Mouse (Mus musculus): Measurements from ENCODE around the gene Gm32802.
"Not testable (repeated sequence)": the region's sequence is repeated elsewhere in the genome, so short reads cannot be mapped to it uniquely, and the experiment has no call there.

The Gm32802 gene

DNA sequence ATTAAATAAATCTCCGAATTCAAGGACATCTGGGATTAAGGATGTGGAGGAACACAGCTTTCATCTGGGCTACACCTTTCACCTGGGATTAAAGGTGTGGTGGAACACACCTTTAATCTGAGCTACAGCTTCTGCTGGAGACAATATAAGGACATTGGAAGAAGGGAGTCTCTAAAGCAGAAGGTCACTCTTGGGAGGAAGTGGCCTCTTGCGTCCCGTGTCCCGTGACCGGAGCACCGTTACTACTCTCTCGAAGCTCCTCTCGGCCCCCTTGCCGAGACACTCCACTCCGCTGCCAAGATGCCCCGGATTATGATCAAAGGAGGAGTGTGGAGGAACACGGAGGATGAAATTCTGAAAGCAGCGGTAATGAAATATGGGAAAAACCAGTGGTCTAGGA, at the start of gene Gm32802:
Gene Gm32802, plus strand, starts transcription at position 301 of the 400 bp plus-strand sequence.
- not testable (repeated sequence) for DNase-seq (ENCODE audit: low spot score)

DNA sequence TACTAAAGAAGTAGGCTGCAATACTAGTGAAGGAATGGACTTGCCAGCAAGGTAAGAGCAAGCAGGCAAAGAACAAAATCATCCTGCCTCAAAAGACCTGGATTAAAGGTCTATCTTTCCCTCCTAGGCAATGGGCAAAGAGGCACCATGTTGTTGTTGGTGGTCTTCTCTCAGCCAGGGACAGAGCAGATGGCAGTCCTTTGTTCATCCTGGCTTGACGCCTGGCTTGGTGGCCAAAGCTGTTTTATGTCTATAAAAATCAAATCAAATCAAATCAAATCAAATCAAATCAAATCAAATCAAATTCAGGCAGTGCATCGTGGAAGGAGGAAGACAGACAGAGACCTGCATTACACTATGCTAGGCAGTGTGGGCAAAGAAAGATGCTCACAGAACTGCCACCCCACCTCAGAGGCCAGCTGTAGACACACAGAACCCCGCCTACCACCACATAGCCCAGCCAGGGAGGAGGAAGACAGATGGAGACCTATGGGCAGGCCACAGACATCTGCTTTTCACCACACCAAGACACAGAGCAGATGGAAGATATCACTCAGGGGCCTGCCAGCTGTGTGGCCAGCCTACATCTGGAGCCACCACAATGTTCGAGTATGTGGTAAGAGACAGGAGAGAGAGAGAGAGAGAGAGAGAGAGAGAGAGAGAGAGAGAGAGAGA, 42.6 kb upstream of the Gm32802 start:
- not testable (repeated sequence) for DNase-seq (ENCODE audit: low spot score)

DNA sequence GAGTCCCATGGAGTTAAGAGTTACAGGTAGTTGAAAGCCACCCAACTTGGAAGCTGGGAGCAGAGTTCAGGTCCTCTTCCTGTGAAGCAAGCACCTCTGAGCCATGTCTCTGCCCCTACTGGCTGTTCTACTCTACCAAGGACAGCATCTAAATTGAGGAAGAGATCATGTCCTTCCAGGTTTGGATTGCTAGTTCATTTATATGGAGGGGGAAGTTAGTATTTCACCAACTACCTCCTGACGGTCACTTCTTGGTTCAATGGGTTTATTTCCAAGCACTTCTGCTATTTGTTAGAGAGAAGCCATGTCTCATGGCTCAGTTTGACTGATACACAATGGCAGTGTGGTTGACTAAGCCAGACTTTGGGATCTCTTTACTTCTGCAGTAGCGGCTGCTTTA, 30.9 kb upstream of the Gm32802 start:
- DNase-seq (ENCODE audit: low spot score), result not testable (repeated sequence)

DNA sequence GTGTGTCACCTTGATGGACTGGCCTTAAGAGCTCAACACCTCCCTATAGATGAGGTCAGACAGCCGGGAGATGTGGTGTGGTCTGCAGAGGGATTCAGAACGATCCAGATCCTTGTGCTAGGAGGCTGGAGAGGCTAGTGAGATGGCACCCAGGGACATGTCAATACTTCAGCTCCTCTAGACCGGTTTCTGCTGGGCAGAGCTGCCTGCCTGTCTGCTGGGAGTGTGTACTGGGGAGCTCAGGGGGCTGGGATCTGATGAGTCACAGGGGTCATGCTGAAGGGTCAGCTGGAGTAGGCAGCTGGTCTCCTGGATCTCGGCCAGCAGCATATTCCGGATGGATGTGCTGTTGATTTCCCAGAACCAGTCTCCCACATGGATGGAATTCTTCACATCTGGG, 25.9 kb upstream of the Gm32802 start:
- not testable (repeated sequence) for DNase-seq (ENCODE audit: low spot score)

DNA sequence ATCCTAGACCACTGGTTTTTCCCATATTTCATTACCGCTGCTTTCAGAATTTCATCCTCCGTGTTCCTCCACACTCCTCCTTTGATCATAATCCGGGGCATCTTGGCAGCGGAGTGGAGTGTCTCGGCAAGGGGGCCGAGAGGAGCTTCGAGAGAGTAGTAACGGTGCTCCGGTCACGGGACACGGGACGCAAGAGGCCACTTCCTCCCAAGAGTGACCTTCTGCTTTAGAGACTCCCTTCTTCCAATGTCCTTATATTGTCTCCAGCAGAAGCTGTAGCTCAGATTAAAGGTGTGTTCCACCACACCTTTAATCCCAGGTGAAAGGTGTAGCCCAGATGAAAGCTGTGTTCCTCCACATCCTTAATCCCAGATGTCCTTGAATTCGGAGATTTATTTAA, 17.8 kb upstream of the Gm32802 start, which contains the start of gene Gm32717:
Gene Gm32717, minus strand, starts transcription at position 101 of the 400 bp plus-strand sequence.
- not testable (repeated sequence) for DNase-seq (ENCODE audit: low spot score)

DNA sequence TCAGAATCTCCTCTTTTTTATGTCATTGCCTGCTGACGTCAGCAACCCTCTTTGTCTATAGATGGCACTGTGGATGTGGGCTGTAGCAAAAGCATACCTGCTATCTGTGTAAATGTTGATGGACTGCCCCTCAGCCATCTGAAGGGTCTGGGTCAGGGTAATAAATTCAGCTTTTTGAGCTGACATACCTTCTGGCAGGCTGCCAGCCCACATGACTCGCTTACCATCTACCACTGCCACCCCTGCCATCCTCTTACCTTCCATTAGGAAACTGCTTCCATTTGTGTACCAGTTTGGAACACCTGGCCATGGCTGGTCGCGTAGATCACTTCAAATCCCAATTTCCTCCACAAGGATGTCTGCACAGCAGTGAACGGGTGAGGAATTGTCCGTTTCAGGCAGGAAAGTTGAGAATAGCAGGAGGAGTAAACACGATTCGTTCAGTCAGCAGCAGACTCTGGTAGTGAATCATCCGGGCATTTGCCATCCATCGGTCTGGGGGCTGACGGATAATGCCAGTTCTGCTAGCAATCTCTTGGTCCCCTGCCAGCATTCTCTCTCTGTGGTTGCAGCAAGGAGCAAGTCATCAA, 9.4 kb upstream of the Gm32802 start:
- DNase-seq (ENCODE audit: low spot score), result not testable (repeated sequence)

DNA sequence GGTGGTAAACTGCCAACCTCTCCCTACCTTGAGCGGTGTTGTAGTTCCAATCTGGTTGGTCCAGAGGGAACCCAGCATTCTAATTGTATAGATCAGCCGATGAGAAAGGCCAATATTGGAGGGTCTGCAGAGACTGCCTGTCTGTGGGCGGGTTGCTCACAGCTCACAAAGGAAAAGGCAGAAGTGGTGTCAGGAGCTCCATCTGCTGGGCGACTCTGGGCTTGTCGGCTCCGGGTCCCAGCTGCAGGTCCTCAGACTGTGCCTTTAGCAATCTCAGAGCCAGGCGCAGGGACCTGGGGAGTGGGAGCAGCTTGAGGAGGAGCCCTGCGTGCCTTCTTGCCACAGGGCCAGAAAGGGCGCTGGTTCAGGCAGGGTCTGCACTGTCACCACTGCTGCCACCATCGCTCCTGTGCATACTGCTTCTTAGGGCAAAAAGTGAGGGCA, 7.6 kb upstream of the Gm32802 start:
- DNase-seq (ENCODE audit: low spot score), result peak; percentile 25

DNA sequence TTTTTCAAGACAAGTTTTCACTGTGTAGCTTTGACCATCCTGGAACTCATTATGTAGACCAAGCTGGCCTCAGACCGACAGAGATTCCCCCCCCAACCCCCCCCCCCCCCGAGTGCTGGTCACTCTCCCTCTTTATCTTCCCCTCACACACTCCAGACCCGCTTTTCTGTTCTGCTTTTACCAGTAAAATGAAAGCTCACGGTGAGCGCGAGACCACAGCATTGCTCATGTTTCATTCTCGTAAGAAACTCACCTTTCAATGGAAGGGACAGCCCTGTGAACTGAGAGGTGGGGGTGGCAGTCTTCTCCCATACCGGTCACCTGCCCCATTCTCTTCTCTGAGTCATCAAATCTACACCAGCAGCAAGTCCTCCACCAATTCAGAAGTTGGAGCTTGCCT, 10.3 kb downstream of the Gm32802 start:
- not testable (repeated sequence) for DNase-seq (ENCODE audit: low spot score)

DNA sequence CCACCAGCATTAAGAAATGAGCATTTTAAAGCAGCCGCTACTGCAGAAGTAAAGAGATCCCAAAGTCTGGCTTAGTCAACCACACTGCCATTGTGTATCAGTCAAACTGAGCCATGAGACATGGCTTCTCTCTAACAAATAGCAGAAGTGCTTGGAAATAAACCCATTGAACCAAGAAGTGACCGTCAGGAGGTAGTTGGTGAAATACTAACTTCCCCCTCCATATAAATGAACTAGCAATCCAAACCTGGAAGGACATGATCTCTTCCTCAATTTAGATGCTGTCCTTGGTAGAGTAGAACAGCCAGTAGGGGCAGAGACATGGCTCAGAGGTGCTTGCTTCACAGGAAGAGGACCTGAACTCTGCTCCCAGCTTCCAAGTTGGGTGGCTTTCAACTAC, 12.9 kb downstream of the Gm32802 start:
- DNase-seq (ENCODE audit: low spot score), result not testable (repeated sequence)

DNA sequence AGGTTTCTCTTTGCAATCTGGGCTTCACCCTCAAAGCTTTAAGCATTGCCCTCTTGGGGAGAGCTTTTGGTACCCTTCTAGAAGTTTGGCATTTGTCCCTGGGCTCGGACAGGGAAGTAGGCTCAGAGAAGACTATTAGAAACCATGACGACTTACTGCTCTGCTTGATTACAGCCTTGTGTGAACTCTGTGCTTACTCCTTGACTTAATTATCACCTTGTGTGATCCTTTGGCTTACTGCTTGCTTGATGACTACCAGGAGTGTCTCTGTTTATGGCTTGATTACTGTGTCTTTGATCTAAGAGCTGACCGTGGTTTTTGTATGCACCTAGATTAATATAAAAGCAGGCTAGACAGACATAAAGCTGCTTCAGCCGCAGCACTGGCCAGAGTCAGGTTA, 19.6 kb downstream of the Gm32802 start:
- not testable (repeated sequence) for DNase-seq (ENCODE audit: low spot score)

DNA sequence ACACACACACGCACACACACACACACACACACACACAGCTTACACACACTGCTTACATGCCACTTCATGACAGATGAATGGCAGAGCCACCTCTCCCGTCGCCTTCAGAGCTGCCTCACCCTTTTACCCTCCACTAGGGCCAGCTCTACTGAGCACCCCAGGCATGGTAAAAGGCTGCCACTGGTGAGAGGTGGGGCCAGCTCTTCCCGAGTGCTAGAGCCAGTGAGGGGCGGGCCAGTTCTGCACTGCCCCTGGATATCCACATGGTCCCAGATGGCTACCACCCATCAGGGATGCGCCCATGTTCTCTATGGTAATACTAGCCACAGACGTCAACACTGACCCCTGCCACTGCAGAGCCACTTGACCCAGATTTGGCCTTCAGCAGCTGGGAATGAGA, 24.1 kb downstream of the Gm32802 start:
- not testable (repeated sequence) for DNase-seq (ENCODE audit: low spot score)

DNA sequence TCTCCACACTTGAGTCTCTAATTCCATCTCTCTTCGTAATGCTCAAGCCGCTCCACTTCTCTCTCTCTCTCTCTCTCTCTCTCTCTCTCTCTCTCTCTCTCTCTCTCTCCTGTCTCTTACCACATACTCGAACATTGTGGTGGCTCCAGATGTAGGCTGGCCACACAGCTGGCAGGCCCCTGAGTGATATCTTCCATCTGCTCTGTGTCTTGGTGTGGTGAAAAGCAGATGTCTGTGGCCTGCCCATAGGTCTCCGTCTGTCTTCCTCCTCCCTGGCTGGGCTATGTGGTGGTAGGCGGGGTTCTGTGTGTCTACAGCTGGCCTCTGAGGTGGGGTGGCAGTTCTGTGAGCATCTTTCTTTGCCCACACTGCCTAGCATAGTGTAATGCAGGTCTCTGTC, 24.5 kb downstream of the Gm32802 start:
- DNase-seq (ENCODE audit: low spot score), result not testable (repeated sequence)

DNA sequence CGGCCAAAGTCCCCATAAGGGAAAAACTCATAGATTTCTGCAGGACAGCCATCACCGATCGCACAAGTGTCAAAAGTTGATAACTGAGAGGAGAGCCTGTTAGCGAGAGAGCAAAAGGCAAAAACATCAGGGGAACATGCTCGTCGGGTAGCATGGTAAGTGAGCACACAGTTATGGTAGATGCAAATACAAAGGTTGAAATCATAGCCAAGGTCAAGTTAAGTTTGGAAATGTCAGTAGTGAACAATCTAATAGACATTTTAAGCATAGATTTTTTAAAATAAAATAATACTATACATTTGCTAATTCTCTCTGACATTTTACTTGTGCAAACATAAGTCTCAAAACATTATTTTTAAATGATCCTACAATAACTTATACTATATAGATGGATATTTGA, 36.5 kb downstream of the Gm32802 start, which contains the start of gene Iltifb:
Gene Iltifb, minus strand, starts transcription at position 101 of the 400 bp plus-strand sequence.
- no peak for DNase-seq (ENCODE audit: low spot score)

DNA sequence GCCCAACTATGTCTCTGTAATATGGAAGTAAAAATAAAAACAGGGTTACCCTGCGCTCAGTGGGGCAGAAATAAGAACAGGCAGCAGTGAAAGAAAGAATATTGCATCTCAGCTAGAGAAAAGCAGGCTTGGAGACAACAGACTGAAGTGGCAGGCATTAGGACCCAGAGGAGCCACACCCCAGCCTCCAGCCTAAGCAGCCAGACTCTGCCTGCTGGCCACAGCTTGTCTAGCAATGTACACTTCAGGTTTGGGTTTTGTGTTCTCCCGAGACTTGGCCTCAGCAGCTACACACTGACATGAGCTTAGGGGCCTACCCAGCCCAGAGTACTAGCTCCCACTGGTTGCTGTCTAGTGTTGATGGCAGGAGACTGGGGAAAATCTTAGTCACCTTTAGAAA, 43.6 kb downstream of the Gm32802 start:
- DNase-seq (ENCODE audit: low spot score), result not testable (repeated sequence)
